Mouse (Mus musculus) layer of hippocampus, adult 6 months (tissue): ENCODE data around the gene Hmgn3. TPM values are rescaled to one million over a fixed set of nuclear protein-coding genes. Genes with fewer than 3 reads are reported as not detected.

Experiments
- long read RNA-seq, 2 experiments: library from polyadenylated mRNA; unstranded; transcript quantifications; one replicate each; pipeline ENCODE4 v2.0.0; 2019 to 2020
- polyA plus RNA-seq: library from polyadenylated mRNA; unstranded; fragments of <200 nt; fragmentation: Nextera tagmentation; gene quantifications from 2 replicates; pipeline ENCODE4 v1.2.3, GENCODE M21; 2021

Hmgn3 gene
- polyA plus RNA-seq = 140 and 150 TPM in 2 replicates
- long read RNA-seq, experiment 1, transcript Hmgn3-202 (6 exons, 983 nt) = minor isoform, 23 of 104 reads
- long read RNA-seq, experiment 1, transcript Hmgn3-201 (6 exons, 862 nt) = major isoform, 50 of 104 reads
- long read RNA-seq, experiment 1, transcript Hmgn3-203 (5 exons, 1,391 nt) = minor isoform, 22 of 104 reads
- long read RNA-seq, experiment 1, partial matches to known transcripts = 0 of 104 reads
- long read RNA-seq, experiment 1, other reads (novel, unspliced or antisense) = 9 of 104 reads
- long read RNA-seq, experiment 2, transcript Hmgn3-201 (6 exons, 862 nt) = minor isoform, 29 of 103 reads
- long read RNA-seq, experiment 2, transcript Hmgn3-203 (5 exons, 1,391 nt) = major isoform, 41 of 103 reads
- long read RNA-seq, experiment 2, transcript Hmgn3-202 (6 exons, 983 nt) = minor isoform, 13 of 103 reads
- long read RNA-seq, experiment 2, partial matches to known transcripts = 12 of 103 reads
- long read RNA-seq, experiment 2, other reads (novel, unspliced or antisense) = 8 of 103 reads

DNA sequence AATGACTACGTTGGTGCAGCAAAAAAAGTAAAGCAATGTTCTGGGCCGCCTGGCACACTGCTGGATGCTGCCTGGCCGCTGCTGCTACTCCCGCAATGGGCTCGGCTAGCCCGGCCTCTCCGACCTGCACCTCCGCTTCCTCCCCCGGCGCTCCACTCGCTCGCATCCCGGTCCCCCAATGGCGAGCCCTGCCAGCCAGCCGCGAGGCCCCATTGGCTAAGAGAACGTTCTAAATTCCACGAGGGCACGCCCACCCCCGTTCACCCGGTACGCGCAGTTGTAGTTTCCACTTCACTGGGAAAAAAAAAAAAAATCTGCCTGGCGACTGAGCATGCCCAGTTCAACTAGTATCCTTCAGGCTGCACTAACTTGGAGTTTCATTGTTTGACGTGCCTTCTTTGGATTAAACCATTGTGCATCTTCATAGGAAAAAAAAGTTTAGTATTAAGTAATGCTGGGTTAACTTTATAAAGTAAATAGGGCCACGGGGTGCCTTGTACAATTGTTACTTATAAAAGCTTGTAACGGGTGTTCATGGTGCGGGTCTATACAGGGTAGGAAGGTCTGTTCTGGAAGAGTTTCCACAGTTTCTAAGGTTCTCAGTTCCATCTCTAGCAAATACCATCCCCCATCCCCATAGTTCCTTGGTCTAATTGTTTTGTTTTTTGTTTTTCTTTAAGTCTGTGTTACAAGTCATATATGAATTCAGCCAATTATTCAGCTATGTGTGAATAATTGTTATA, at the start of gene Hmgn3:
Gene Hmgn3 (minus strand): TSS at position 240 of the 743 bp plus-strand sequence.

Other genes with a start within 250 kb of the Hmgn3 start
- 21.3 and 23.5 TPM in 2 replicates for gene Phip, start 171.2 kb downstream of the Hmgn3 start, polyA plus RNA-seq